Comparison of ENCODE assay signal across 21 mouse cellular contexts in the genomic region with DNA sequence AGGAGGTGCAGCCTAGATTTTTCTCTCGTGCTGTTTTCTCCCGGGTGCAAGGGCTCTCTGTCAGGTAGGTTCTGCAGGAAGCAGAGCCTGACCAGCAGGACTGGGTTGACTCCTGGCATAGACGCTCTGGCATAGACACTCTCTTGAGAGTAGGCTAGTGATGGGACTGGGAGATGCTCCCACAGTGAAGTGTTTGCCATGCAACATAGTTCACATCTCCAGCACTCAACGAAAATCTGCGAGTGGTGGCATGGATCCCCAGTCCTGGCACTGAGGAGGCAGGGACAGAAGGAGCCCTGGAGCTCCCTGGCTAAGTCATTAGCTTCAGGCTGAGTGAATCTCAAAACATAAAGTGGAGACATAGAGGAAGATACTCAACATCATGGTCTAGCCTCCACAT.
DNase-seq lines count a peak whose midpoint lies in the region; ATAC-seq lines count a peak whose summit lies in the region.
"Had no signal": no experiment of that assay in that cellular context is flagged by ENCODE, and none has a peak within 500 bp of the region (broad histone marks: within the 10 kb centered on the region; RNA-seq: fewer than 3 reads in every experiment).

No protein-coding gene starts in this region.

- H3K9ac ChIP-seq in hindbrain, embryonic 16.5 days (ENCODE audit: low read depth, low read length), result no peak overlapping the region
- H3K9ac ChIP-seq: embryonic facial prominence, embryonic 13.5 days; forebrain, embryonic 12.5 days; heart, embryonic 12.5 days; hindbrain, embryonic 15.5 days had no signal

- 92% methylated on average over 5 of the region's 5 CpGs for WGBS in hindbrain, embryonic 16.5 days

- DNase-seq in cerebellum, postnatal 4 days (ENCODE audit: low spot score in 2 of 2), result no peak
- peak; percentile 55 for DNase-seq in cerebellum, adult 11-12 months
- peak; percentile 60 for DNase-seq in cerebellum, adult 9-10 months
- DNase-seq in cerebellum, postnatal 25 days, result peak; percentile 66 to 71
- no peak for DNase-seq in spleen, adult 18-20 months
- DNase-seq in left cerebral cortex, postnatal 25 days (ENCODE audit: low spot score in 2 of 2), result no peak
- DNase-seq: adrenal gland, adult 8-10 months; B cell, adult 2 months; kidney, adult 8-10 months had no signal

- H3K36me3 ChIP-seq in hindbrain, embryonic 16.5 days (ENCODE audit: control insufficient read depth, insufficient read depth, low read length), result no peaks in the 10 kb centered on the region
- H3K36me3 ChIP-seq: embryonic facial prominence, embryonic 13.5 days; forebrain, embryonic 12.5 days; G1E; heart, embryonic 12.5 days; hindbrain, embryonic 10.5 days; hindbrain, embryonic 15.5 days had no signal

- peaks cover 5% of the 10 kb centered on the region for H3K4me1 ChIP-seq in hindbrain, embryonic 16.5 days (ENCODE audit: control insufficient read depth, insufficient read depth, low read depth, low read length)

- no peak overlapping the region for H3K4me2 ChIP-seq in hindbrain, embryonic 16.5 days (ENCODE audit: low read length)
- H3K4me2 ChIP-seq: embryonic facial prominence, embryonic 13.5 days; heart, embryonic 12.5 days; hindbrain, embryonic 15.5 days had no signal

- H3K27ac ChIP-seq in hindbrain, embryonic 16.5 days (ENCODE audit: low read depth, low read length), result no peak overlapping the region
- H3K27ac ChIP-seq: embryonic facial prominence, embryonic 13.5 days; forebrain, embryonic 12.5 days; hindbrain, embryonic 10.5 days; hindbrain, embryonic 15.5 days had no signal

- no peak overlapping the region for H3K4me3 ChIP-seq in hindbrain, embryonic 16.5 days (ENCODE audit: low read length)
- H3K4me3 ChIP-seq: embryonic facial prominence, embryonic 13.5 days; forebrain, embryonic 12.5 days; heart, embryonic 12.5 days; hindbrain, embryonic 10.5 days; hindbrain, embryonic 15.5 days had no signal

- intact Hi-C loops in left cerebral cortex, postnatal 25 days (cut with DNase I), result no loop called here

- H3K9me3 ChIP-seq in hindbrain, embryonic 16.5 days (ENCODE audit: control insufficient read depth, low read length), result no peaks in the 10 kb centered on the region
- H3K9me3 ChIP-seq: embryonic facial prominence, embryonic 13.5 days; forebrain, embryonic 12.5 days; heart, embryonic 12.5 days; hindbrain, embryonic 10.5 days; hindbrain, embryonic 15.5 days had no signal

- ATAC-seq in cerebellum, adult (ENCODE audit: insufficient number of reproducible peaks, low FRiP score, low TSS enrichment), result peak; percentile 42; the same call in 1 of the 2 replicates
- no peak for ATAC-seq in hindbrain, embryonic 16.5 days
- ATAC-seq: CD4-positive, CD25-positive, alpha-beta regulatory T cell, adult 4 months; forebrain, embryonic 16.5 days; inflammation-experienced regulatory T-cells, adult 6 months; intestine, postnatal 0 days had no signal

- H3K27me3 ChIP-seq in hindbrain, embryonic 16.5 days (replicated peaks; ENCODE audit: control insufficient read depth, insufficient read depth, low read length), result no peaks in the 10 kb centered on the region
- H3K27me3 ChIP-seq: hindbrain, embryonic 15.5 days had no signal

Comparison
In these comparisons a context has a peak if more than half of its experiments do, and no peak if none do; other contexts are left out.
1. DNase-seq: peak in cerebellum, adult 11-12 months (single experiment), cerebellum, adult 9-10 months (single experiment) and cerebellum, postnatal 25 days (2 of 2); none in cerebellum, postnatal 4 days (0 of 2), spleen, adult 18-20 months (0 of 2) and left cerebral cortex, postnatal 25 days (0 of 2).